Mouse (Mus musculus) CH12F3 (cell line): ENCODE measurements around the gene Nat14.

Experiments used
- in situ Hi-C: fragments of 300-500 bp; cut with MboI; formaldehyde crosslinking; loops from 2 replicates; pipeline ENCODE4 v1.14.3; 2020; ENCODE audit warnings: low sequenced_read_pairs

The Nat14 gene

GRCm38 (mm10) chr7:4943223-4943815, 21.5 kb downstream of the Nat14 start:
- in situ Hi-C loops, result loop anchor here (5.0 kb wide), 1 partner anchor 104 kb away; no protein-coding TSS in a partner anchor

DNA sequence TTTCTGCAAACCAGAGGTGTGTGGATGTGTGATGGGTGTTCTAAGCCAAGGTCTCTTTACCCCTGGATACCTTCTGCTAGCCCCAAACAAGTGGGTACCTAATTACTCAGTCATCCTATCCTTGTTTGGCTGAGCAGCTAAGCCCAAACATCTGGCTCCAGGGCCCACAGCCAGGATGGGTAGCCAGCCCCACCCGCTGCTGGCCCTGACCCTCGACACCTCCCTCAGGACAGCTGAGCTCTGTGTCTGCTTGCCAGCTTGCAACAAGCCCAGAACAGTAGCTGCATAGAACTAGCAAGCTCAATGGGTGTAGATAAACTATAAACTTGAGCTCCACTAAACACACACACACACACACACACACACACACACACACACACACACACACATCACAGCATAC, 26.0 kb downstream of the Nat14 start:
- in situ Hi-C loops, result no loop called here

GRCm38 (mm10) chr7:4948386-4948785, 26.6 kb downstream of the Nat14 start:
- in situ Hi-C loops, result no loop called here

DNA sequence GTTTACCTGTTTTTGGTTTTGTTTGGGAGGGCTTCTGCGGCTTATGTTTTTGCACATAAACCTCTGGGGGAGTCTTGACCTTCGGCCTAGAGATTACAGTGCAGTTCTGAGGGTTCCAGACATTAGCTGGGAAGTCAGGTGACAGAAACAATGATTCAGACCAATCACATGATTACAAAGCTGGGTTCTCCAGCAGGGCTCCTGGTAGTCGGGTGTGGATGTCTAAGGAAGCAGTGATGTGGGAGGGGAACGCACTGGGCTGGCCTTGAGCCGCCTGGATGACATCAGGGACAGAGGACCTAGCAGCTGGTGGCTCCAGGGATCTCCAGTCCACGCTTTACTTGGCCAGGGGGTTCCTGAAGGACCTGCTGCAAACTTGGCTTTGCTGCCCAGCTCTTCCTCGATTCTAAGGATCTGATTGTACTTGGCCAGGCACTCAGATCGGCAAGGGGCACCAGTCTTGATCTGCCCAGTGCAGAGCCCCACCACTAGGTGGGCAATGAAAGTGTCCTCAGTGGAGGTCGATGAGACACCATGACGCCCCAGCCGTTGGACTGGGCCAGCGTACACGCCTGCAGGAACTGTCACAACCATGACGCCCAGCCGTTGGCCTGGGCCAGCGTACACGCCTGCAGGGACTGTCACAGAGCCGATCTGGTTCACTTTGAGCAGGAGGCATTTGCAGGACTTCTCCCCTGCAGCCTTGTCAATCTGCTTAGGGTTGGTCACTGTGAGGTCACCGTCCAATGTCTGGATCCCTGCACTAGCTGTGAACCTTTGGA, 28.9 kb downstream of the Nat14 start:
- in situ Hi-C loops, result no loop called here

DNA sequence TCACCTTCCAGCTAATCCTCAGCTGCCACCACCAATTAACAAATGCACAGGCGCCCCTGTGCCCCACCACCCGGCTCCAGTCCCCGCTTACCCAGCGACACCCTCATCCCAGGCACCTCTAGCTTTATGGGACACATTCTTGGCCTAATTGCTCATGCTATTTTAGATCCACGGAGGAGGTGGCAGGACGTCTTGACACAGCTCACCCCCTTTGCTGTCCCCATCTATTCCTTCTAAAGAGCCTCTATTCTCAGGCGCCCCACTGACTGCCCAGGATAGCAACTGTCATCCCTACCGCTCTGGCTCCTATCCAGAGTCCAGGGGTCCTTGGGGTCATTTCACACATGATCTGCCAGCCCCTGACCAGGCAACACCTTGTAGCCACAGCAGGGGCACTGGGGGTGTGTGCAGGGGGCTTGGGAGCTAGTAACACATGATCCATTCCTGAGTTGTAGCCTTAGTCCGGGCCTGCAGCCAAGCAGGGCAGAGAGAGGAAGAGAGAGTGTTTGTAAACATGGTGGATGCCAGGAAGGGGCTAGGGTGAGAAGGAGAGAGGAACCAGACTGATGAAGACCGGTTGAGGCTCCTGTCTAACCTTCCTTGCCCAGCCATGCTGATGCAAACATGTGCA, 32.1 kb downstream of the Nat14 start:
- in situ Hi-C loops, result no loop called here

- in situ Hi-C loops, result no loop called here
Observed at GRCm38 (mm10) chr7:4957361-4957760, 35.5 kb downstream of the Nat14 start.

- in situ Hi-C loops, result no loop called here
Observed at GRCm38 (mm10) chr7:4963527-4963926, 41.7 kb downstream of the Nat14 start.

DNA sequence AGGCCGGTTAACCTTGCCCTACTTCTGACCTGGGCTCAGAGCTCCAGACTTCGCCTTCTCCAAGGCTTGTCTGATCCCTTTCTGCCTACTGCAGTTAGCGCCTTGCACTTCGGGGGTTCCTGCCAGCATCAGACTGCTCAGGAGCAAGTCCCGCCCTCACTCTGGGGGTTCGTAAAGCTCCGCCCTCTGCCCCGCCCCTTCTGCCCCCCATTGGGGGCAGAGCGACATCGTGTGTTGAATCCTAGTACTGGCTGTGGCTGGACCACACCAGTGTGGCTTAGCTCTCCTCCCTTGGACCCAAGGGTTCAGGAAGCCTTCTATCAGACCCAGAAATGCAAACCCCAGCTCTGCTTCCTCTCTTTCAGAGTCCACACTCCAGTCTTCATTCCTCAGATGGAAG, 42.4 kb downstream of the Nat14 start, which contains the start of gene Sbk2:
TSS of gene Sbk2 (minus strand) at position 135 of the 400 bp plus-strand sequence.
- in situ Hi-C loops, result no loop called here

DNA sequence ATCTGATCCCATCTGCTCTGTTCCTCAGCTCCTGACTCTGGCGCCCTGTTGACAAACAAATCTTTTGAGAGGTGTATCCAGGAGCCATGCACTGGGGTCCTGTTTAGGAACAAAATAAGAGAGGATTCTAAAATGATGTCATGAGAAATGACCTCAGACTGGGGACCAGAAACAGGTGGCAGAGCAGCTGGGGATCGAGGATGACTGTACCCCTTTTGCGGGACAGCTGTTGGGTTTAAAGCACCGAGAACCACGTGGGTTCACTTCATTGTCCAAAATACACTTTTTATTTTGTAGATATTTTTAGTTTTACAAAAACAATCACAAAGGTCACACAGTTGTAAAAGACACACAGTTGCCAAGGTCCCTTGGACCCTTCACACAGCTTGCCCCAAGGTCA, 43.2 kb downstream of the Nat14 start:
- in situ Hi-C loops, result no loop called here

DNA sequence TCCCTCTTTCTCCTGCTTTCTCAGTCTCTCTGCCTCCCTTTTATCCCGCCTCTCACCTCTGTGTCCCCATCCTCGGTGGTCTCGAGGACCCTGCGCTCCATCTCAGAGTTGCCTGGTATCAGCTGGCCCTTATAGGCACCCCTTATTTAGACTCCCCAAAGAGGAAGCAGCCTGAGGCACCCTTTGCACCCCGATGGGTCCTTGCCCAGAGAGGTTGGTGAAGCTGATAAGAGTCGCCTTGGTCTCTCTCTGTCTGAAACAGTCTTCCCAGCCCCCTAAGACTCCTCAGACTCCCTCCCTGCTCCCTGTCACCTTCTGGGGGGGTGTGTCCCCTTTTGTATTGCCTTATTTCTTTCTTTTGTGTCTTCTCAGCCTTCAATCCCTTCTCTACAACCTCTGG, 49.2 kb downstream of the Nat14 start, which contains the start of gene Sbk3:
TSS of gene Sbk3 (minus strand) at position 101 of the 400 bp plus-strand sequence.
- in situ Hi-C loops, result no loop called here

DNA sequence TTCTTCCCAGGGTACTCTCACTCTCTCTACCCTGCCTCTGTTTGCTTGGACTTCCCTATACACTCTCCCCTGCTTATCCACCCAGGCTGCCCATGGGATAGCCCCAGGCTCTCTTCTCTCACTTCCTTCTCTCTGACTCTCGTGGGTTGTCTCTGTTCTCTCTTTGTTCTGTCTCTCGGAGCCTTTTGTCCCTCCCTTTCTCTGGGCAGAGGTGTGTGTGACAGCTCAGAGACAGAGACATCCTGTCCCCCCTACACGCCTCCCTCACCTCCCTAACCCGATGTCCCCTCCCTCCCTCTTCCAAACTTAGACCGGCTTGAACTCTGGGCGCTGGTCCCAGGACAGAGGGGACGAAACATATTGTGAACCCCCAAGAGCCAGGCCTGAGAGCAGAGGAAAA, 49.9 kb downstream of the Nat14 start:
- in situ Hi-C loops, result no loop called here

GRCm38 (mm10) chr7:4972321-4973047, 50.7 kb downstream of the Nat14 start:
- in situ Hi-C loops, result no loop called here
